Mouse (Mus musculus) megakaryocyte, embryonic 14.5 days (primary cell): ENCODE results near the gene Rangrf.

Experiments
- FLI1 ChIP-seq: IDR thresholded peaks from 2 replicates; pipeline ENCODE4 v1.6.1; 2012; ENCODE audit warnings: low read length, inconsistent platforms, mixed read lengths
- GATA1 ChIP-seq: IDR thresholded peaks from 3 replicates; pipeline ENCODE4 v1.6.1; 2012; ENCODE audit warnings: mixed read lengths, low read length, inconsistent platforms, borderline replicate concordance

DNA sequence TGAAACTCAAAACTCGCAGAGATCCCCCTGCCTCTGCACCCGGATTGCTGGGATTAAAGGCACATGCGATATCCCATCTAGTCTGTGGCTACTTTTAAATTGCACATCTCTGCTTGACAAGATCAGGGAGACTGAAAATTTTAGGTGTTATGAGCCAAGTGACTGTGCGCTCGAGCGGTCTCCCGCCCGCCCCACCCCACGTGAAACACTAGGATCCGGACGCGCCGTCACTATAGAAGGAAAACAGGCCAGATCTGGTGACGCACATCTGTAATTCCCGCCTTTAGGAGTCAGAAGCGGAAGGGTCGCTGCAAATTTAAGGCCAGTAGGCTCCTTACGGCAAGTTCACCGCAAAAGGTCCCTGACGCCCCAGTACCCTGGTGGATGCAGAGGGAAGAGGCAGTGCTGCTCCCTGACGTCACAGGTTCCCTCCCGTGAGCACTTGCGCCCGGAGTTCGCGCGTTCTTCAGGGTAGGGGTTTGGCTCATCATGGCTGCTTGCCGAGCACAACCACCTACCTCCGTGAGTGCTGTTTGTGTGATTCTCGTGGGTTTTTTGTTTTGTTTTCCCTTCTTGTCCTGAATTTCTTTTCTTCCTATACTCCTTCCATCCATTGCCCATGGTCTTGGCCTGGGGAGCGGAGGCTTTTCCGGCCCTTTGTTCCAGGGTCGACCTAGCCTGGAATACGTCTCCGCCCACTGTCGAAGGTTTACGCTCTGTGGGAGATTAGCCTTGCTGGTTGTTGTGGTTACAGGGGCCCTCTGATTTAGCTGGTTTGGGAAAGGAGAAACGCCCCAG is 40.9 kb upstream of the Rangrf start, which contains the start of gene Ctc1:
- no peak for TF ChIP-seq GATA1
- TF ChIP-seq FLI1 = no peak
